Mouse (Mus musculus) G1E-ER4 (cell line): ENCODE results near the gene Tmem115. TPM values are rescaled to one million over a fixed set of nuclear protein-coding genes. Genes with fewer than 3 reads are reported as not detected.

Experiments used
- GATA1 ChIP-seq: IDR thresholded peaks from one replicate; pipeline ENCODE4 v1.8.0; 2012; ENCODE audit warnings: low read length, inconsistent platforms
- polyA plus RNA-seq: library from polyadenylated mRNA; stranded (reverse); fragments of >175 nt; gene quantifications from 2 replicates; pipeline ENCODE4 v1.2.3, GENCODE M21; 2012

Gene Tmem115
- polyA plus RNA-seq, 1 experiment: 43.9 TPM

DNA sequence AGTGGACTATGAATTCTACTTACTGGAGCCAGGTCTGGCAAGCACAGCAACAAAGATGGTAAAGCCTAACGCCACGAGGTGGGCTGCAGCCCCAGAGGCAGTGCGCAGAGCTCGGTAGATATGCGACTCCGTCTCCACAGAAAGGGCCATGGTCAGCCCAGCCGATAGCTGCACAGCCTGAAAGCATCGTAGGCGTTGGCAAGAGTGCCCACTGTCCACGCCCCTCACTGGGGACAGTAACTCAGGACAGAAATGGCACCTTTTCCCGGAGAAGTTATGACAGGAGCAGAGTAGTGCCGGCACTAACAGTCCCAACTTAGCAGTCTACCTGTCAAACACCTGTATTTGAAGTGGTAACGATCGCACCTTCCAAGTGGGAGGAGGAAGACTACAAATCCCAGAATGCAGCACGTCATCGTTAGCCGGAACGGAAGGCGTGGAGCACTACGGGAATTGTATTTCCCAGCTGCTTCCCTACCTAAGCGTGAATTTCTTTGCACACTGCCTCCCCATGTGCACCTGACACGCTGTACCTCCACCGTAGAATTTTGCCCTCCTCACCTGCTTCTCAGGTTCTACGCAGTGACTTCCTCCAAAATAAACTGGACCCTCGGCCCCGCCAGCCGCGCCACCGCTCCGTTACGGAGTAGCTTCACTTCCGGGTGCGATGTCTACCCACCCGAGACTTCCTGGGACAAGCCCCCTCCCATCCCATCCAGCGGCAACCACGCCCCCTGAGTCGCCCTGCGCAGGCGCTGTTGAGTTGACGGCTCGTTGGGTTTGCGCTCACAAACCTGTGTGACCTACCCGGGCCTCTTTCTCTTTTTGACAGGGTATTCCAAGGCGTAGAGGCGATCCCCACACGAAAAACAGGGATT, 8.0 kb downstream of the Tmem115 start, which contains the start of the genes Cyb561d2 and Nprl2:
Gene Cyb561d2, minus strand, starts transcription at position 720 of the 878 bp plus-strand sequence.
Gene Nprl2, plus strand, starts transcription at position 753 of the 878 bp plus-strand sequence.
- TF ChIP-seq GATA1: no peak

DNA sequence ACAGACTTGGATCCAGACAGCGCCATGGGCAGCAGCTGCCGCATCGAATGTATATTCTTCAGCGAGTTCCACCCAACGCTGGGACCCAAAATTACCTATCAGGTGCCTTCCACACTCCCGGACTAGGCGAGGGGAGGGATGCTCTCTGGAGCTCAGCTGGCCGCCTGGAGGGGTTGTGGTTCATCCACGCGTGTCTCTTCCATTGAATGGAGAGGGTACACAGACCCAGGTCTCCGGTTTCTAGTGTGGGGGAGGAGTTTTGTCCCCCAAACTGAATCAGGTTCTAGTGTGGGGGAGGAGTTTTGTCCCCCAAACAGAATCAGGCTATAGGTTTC, 8.6 kb downstream of the Tmem115 start:
- no peak for TF ChIP-seq GATA1

DNA sequence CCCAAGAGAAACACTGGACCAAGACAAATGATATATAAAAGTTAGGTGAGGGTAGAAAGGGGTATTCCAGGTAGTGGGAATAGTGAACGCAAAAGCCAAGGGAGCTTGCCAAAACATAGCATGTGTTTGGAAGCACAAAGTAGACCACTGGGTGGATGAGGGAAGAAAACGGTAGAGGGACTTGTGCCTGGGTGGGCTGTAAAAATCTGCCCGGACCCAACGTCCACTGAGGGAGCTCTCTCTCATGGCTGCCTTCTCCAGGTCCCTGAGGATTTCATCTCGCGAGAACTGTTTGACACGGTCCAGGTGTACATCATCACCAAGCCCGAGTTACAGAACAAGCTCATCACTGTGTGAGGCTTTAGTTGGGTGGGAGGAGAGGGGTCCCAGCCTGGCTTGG, 9.0 kb downstream of the Tmem115 start:
- TF ChIP-seq GATA1: no peak

- TF ChIP-seq GATA1: no peak
Measured at GRCm38 (mm10) chr9:107543299-107543698, 9.6 kb downstream of the Tmem115 start.

- TF ChIP-seq GATA1: no peak
Measured at GRCm38 (mm10) chr9:107544196-107544700, 10.5 kb downstream of the Tmem115 start.

GRCm38 (mm10) chr9:107544729-107545128, 11.0 kb downstream of the Tmem115 start:
- TF ChIP-seq GATA1: no peak

DNA sequence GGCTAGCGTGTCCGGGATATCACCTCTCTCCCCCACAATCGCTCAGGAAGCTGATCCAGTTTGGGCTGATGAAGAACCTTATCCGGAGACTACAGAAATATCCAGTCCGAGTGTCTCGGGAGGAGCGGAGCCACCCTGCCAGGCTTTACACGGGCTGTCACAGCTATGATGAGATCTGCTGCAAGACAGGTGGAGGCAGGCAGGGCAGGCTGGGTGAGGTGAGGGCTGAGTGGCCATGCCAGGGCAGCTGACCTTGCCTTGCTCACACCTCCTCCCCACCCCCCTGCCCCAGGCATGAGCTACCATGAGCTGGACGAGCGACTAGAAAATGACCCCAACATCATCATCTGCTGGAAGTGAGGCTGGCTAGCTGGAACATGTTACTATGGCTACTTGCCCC, 11.5 kb downstream of the Tmem115 start:
- no peak for TF ChIP-seq GATA1

DNA sequence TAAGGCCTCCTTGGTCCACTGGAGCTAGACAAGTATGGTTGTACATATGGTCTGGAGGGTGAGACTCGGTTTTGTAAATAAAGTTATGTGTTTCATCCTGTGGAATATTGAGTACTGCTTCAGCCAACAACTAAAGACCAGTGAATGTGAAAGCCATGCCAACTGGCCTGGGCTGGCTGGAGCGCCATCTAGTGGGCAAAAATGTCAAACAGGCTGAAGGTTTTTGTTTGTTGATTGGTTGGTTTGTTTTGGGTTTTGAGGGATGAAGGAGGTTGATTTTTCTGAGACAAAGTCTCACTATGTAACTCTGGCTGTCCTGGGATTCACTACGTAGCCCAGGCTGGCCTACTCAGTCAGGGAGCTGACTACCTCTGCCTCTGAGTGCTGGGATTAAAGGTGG, 11.9 kb downstream of the Tmem115 start:
- no peak for TF ChIP-seq GATA1

- no peak for TF ChIP-seq GATA1
Measured at GRCm38 (mm10) chr9:107547026-107547425, 13.3 kb downstream of the Tmem115 start, which contains the start of gene Zmynd10. Zmynd10 (plus strand) TSS chr9:107547298.

DNA sequence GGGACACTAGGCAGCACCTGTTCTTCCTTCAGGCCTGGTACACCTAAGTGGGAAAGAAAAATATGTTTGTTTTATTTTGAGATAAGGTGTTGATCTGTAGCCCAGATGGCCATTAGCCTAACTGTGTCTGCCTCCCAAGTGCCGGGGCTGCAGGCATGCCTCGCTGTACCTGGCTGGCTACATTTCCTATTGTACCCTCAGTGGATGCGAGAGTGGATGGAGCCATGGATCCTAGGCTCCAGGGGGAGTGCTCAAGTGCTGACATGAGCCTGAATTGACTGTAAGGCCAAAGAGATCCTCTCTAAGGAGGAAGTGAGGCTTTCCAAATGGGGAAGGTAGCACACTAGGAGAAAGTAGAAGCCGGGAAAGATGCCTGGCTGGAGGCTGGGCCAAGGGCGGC, 14.2 kb downstream of the Tmem115 start:
- TF ChIP-seq GATA1: no peak

- no peak for TF ChIP-seq GATA1
Measured at GRCm38 (mm10) chr9:107548820-107549219, 15.1 kb downstream of the Tmem115 start.

- TF ChIP-seq GATA1: no peak
Measured at GRCm38 (mm10) chr9:107549297-107550074, 15.7 kb downstream of the Tmem115 start.

- TF ChIP-seq GATA1: no peak
Measured at GRCm38 (mm10) chr9:107550491-107551116, 16.9 kb downstream of the Tmem115 start.

- no peak for TF ChIP-seq GATA1
Measured at GRCm38 (mm10) chr9:107551117-107551889, 17.6 kb downstream of the Tmem115 start, which contains the start of gene Rassf1. Rassf1 (plus strand) TSS chr9:107551555.

GRCm38 (mm10) chr9:107551890-107552355, 18.2 kb downstream of the Tmem115 start:
- TF ChIP-seq GATA1: no peak
